Mouse (Mus musculus) kidney, embryonic 15.5 days (tissue): Measurements from ENCODE around the gene Teddm1b. TPM values are rescaled to one million over a fixed set of nuclear protein-coding genes. Genes with fewer than 3 reads are reported as not detected.
A peak's percentile ranks its signal among the peaks of the same experiment; 100 is the strongest.

Experiments
- ATAC-seq: fragments of 200-750 bp; cut with Nextera tagmentation; replicated peaks from 2 replicates; pipeline ENCODE4 v1.8.0; 2017; ENCODE audit warnings: moderate TSS enrichment; ENCODE audit not compliant: low FRiP score
- H3K27ac ChIP-seq: fragments of 300-500 bp; sonication (generic); 2 replicates; pipeline ENCODE4 v1.5.1; 2015; ENCODE audit warnings: mild to moderate bottlenecking, inconsistent platforms
- H3K27me3 ChIP-seq: fragments of 300-500 bp; sonication (generic); 2 replicates; pipeline ENCODE4 v1.6.1; 2015; ENCODE audit warnings: inconsistent platforms
- H3K36me3 ChIP-seq: fragments of 300-500 bp; sonication (generic); 2 replicates; pipeline ENCODE4 v1.6.1; 2015; ENCODE audit warnings: inconsistent platforms
- H3K4me1 ChIP-seq: fragments of 300-500 bp; sonication (generic); 2 replicates; pipeline ENCODE4 v1.6.1; 2015; ENCODE audit warnings: inconsistent platforms
- H3K4me2 ChIP-seq: fragments of 300-500 bp; sonication (generic); 2 replicates; pipeline ENCODE4 v1.6.1; 2015; ENCODE audit warnings: moderate library complexity, mild to moderate bottlenecking, inconsistent platforms
- H3K4me3 ChIP-seq: fragments of 300-500 bp; sonication (generic); replicated peaks from 2 replicates; pipeline ENCODE4 v1.5.1; 2015; ENCODE audit warnings: mild to moderate bottlenecking, inconsistent platforms
- H3K9ac ChIP-seq: fragments of 300-500 bp; sonication (generic); 2 replicates; pipeline ENCODE4 v1.6.1; 2015; ENCODE audit warnings: mild to moderate bottlenecking, inconsistent platforms
- H3K9me3 ChIP-seq: fragments of 300-500 bp; sonication (generic); replicated peaks from 2 replicates; pipeline ENCODE4 v1.6.1; 2016; ENCODE audit warnings: inconsistent platforms
- WGBS: fragments of 180-500 bp; shearing (Covaris S2); methylation state at CpG from one replicate; pipeline ENCODE4 v1.1.7; 2015; ENCODE audit warnings: mixed read lengths; 5-methylcytosine and 5-hydroxymethylcytosine counted together
- polyA plus RNA-seq: library from polyadenylated mRNA; unstranded; fragments of >200 nt; fragmentation: Nextera tagmentation; extraction: Ambion mirVana; gene quantifications from 2 replicates; pipeline ENCODE4 v1.2.1, GENCODE M21; 2015

Teddm1b gene
- polyA plus RNA-seq, 1 experiment from 2014 or later: 0.47 TPM

DNA sequence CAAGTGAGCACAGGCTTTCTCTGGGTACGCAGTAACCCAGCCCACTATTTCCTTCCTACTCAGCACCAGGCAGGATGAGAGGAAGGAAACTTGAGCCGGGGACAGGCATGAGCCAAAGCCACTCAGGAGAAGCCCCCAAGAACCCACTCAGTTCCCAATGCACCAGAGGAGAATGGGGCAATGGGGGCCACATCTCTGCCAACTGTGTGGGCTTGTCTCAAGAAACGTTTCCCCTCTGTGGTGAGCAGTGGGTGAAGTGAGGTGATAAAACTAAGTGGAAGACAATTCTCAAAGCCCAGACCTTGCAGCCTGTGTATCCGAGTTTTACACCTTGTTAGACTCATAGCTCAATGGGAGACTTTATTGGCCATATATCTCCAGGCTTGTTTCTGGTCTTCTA lies 17.3 kb downstream of the Teddm1b start, which contains the start of gene Teddm1a:
Gene Teddm1a, plus strand, starts transcription at position 301 of the 400 bp plus-strand sequence.
- no peak within 1 kb of the TSS for H3K27ac ChIP-seq
- H3K36me3 ChIP-seq: no peaks in the 10 kb centered on the region
- H3K4me2 ChIP-seq: no peak within 1 kb of the TSS
- H3K4me3 ChIP-seq: no peak within 1 kb of the TSS
- H3K4me1 ChIP-seq: peaks cover 5% of the 10 kb centered on the region; the same call in 1 of the 2 replicates
- no peaks in the 10 kb centered on the region for H3K9me3 ChIP-seq
- whole genome bisulfite sequencing: 33% methylated on average over 4 of the region's 4 CpGs
- ATAC-seq: no peak
- H3K9ac ChIP-seq: no peak within 1 kb of the TSS
- 0 out of 2 replicates have a peak, but pooled peaks cover 3% of the 10 kb centered on the region for H3K27me3 ChIP-seq

DNA sequence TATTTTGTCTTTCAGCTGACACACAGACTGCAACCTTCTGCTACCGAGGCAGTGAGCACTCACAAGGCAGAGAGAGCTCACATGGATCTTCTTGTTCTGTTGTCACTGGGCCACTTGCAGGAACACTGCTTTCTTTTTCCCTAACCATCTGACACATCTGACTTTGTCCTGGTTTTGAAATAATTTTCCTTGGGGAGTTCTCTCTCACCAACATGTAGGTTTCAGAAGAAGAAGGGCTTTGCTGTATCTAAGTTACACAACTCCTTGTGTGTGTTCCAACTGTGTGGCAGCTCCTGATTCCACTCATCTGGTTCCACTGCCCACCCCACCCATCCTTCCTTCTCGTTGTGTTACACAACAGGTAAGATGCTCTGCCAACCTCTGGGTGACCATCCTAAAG lies 19.6 kb downstream of the Teddm1b start:
- H3K4me1 ChIP-seq: peaks cover 3% of the 10 kb centered on the region; the same call in 1 of the 2 replicates
- H3K4me2 ChIP-seq: no peak overlapping the region
- no peaks in the 10 kb centered on the region for H3K36me3 ChIP-seq
- H3K27ac ChIP-seq: no peak overlapping the region
- WGBS: 72% methylated on average over 2 of the region's 2 CpGs
- H3K27me3 ChIP-seq: 0 out of 2 replicates have a peak, but pooled peaks cover 3% of the 10 kb centered on the region
- ATAC-seq: no peak
- no peak overlapping the region for H3K4me3 ChIP-seq
- H3K9me3 ChIP-seq: no peaks in the 10 kb centered on the region
- no peak overlapping the region for H3K9ac ChIP-seq

- no peaks in the 10 kb centered on the region for H3K36me3 ChIP-seq
- ATAC-seq: no peak
- no peak overlapping the region for H3K4me3 ChIP-seq
- 59% methylated on average over 8 of the region's 8 CpGs for WGBS
- H3K27me3 ChIP-seq: 0 out of 2 replicates have a peak, but pooled peaks cover 3% of the 10 kb centered on the region
- peaks cover 7% of the 10 kb centered on the region for H3K4me1 ChIP-seq
- no peak overlapping the region for H3K27ac ChIP-seq
- no peak overlapping the region for H3K9ac ChIP-seq
- no peak overlapping the region for H3K4me2 ChIP-seq
- no peaks in the 10 kb centered on the region for H3K9me3 ChIP-seq
Observed at GRCm38 (mm10) chr1:153894201-153894893, 20.2 kb downstream of the Teddm1b start.

GRCm38 (mm10) chr1:153894979-153895378 lies 20.8 kb downstream of the Teddm1b start:
- no peak overlapping the region for H3K4me2 ChIP-seq
- ATAC-seq: no peak
- no peak overlapping the region for H3K9ac ChIP-seq
- H3K27me3 ChIP-seq: 0 out of 2 replicates have a peak, but pooled peaks cover 3% of the 10 kb centered on the region
- H3K9me3 ChIP-seq: no peaks in the 10 kb centered on the region
- 38% methylated on average over 5 of the region's 5 CpGs for WGBS
- no peak overlapping the region for H3K27ac ChIP-seq
- H3K36me3 ChIP-seq: no peaks in the 10 kb centered on the region
- peaks cover 7% of the 10 kb centered on the region for H3K4me1 ChIP-seq
- no peak overlapping the region for H3K4me3 ChIP-seq

GRCm38 (mm10) chr1:153897196-153897595 lies 23.1 kb downstream of the Teddm1b start:
- Histone ChIP-seq H3K4me1 (peaks cover 21% of the 10 kb centered on the region), H3K27me3 (0 out of 2 replicates have a peak, but pooled peaks cover 3% of the 10 kb centered on the region), H3K4me3 (no peak overlapping the region), H3K4me2 (no peak overlapping the region), H3K9me3 (no peaks in the 10 kb centered on the region), H3K9ac (no peak overlapping the region), H3K36me3 (no peaks in the 10 kb centered on the region), H3K27ac (no peak overlapping the region)
- WGBS: 79% methylated on average over 8 of the region's 8 CpGs
- no peak for ATAC-seq

GRCm38 (mm10) chr1:153898989-153899730 lies 25.0 kb downstream of the Teddm1b start:
- peak overlapping the region; percentile 98 for H3K27ac ChIP-seq
- peak overlapping the region; percentile 88 for H3K4me3 ChIP-seq
- 21% methylated on average over 22 of the region's 22 CpGs for WGBS
- H3K4me2 ChIP-seq: peak overlapping the region; percentile 62
- peak; percentile 41 for ATAC-seq
- no peaks in the 10 kb centered on the region for H3K9me3 ChIP-seq
- H3K27me3 ChIP-seq: 0 out of 2 replicates have a peak, but pooled peaks cover 3% of the 10 kb centered on the region
- H3K9ac ChIP-seq: peak overlapping the region; percentile 61
- H3K4me1 ChIP-seq: peaks cover 27% of the 10 kb centered on the region
- peaks cover 15% of the 10 kb centered on the region for H3K36me3 ChIP-seq

DNA sequence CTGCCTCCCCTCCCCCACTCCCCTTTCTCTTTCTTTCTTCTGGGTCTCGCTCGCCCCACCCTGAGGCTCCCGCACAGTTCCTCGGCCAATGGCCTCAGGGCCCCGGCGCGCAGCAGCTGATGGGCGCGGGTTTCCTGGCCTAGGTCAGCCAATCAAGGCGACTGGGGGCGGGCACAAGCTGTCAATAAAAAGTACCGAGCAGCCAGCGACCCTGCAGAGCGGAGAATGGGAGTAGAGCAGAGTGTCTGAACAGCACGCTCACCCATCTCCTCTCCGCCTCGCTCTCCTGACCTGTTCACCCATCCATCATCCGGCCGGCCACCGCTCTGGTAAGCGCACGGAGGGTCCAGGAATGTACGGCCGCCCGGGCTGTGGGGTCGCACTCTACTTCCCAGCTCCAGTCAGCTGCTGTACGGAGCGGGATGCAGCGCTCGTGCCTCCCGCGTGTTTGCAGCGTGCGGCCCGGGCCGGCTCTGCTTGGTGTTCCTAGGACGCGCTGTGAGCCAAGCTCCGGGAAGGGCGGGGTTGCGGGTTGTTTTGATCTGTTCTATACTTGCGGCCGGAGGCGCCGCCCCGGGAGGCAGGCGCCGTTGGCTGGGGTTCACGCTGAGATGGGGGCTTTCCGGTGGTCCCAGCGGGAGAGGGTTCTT lies 25.7 kb downstream of the Teddm1b start, which contains the start of the genes Glul and Teddm2:
Gene Glul, plus strand, starts transcription at position 214 of the 650 bp plus-strand sequence.
Gene Teddm2, minus strand, starts transcription at position 498 of the 650 bp plus-strand sequence.
- WGBS: under 1% methylated on average over 51 of the region's 51 CpGs

GRCm38 (mm10) chr1:153900381-153900780 lies 26.2 kb downstream of the Teddm1b start:
- WGBS: under 1% methylated on average over 36 of the region's 36 CpGs
- Histone ChIP-seq H3K4me2 (peak overlapping the region; percentile 62), H3K27me3 (no peaks in the 10 kb centered on the region), H3K9me3 (no peaks in the 10 kb centered on the region), H3K4me1 (peaks cover 27% of the 10 kb centered on the region), H3K9ac (peak overlapping the region; percentile 88), H3K4me3 (peak overlapping the region; percentile 88), H3K27ac (peak overlapping the region; percentile 98), H3K36me3 (peaks cover 27% of the 10 kb centered on the region)
- peak; percentile 40 for ATAC-seq

More for the DNA sequence above, 25.7 kb downstream of the Teddm1b start, which contains the start of the genes Glul and Teddm2:
- Histone ChIP-seq H3K9me3 (no peaks in the 10 kb centered on the region), H3K4me1 (peaks cover 27% of the 10 kb centered on the region), H3K9ac (peak within 1 kb of the TSS; percentile 88), H3K4me2 (peak within 1 kb of the TSS; percentile 62), H3K27ac (peak within 1 kb of the TSS; percentile 98), H3K27me3 (no peaks in the 10 kb centered on the region), H3K4me3 (peak within 1 kb of the TSS; percentile 88), H3K36me3 (peaks cover 22% of the 10 kb centered on the region)
- peak; percentile 97 for ATAC-seq

GRCm38 (mm10) chr1:153900860-153901730 lies 26.9 kb downstream of the Teddm1b start:
- H3K4me2 ChIP-seq: peak overlapping the region; percentile 62
- ATAC-seq: peak; percentile 7

GRCm38 (mm10) chr1:153903006-153903405 lies 28.9 kb downstream of the Teddm1b start:
- Histone ChIP-seq H3K4me3 (no peak overlapping the region), H3K4me2 (no peak overlapping the region), H3K36me3 (peaks cover 54% of the 10 kb centered on the region), H3K9ac (no peak overlapping the region), H3K4me1 (peaks cover 27% of the 10 kb centered on the region), H3K27me3 (no peaks in the 10 kb centered on the region), H3K27ac (no peak overlapping the region), H3K9me3 (no peaks in the 10 kb centered on the region)
- ATAC-seq: no peak
- WGBS: 96% methylated on average over 13 of the region's 13 CpGs

More at GRCm38 (mm10) chr1:153900860-153901730, 26.9 kb downstream of the Teddm1b start:
- H3K4me3 ChIP-seq: peak overlapping the region; percentile 88
- no peaks in the 10 kb centered on the region for H3K9me3 ChIP-seq
- peaks cover 35% of the 10 kb centered on the region for H3K36me3 ChIP-seq
- no peaks in the 10 kb centered on the region for H3K27me3 ChIP-seq
- peaks cover 27% of the 10 kb centered on the region for H3K4me1 ChIP-seq
- peak overlapping the region; percentile 98 for H3K27ac ChIP-seq
- peak overlapping the region; percentile 88 for H3K9ac ChIP-seq
- 1% methylated on average over 25 of the region's 25 CpGs for WGBS

- Histone ChIP-seq H3K27me3 (no peaks in the 10 kb centered on the region), H3K4me2 (no peak overlapping the region), H3K9ac (no peak overlapping the region), H3K4me1 (peaks cover 21% of the 10 kb centered on the region), H3K36me3 (peaks cover 65% of the 10 kb centered on the region), H3K9me3 (no peaks in the 10 kb centered on the region), H3K27ac (no peak overlapping the region), H3K4me3 (no peak overlapping the region)
- WGBS: 91% methylated on average over 14 of the region's 14 CpGs
- no peak for ATAC-seq
Observed at GRCm38 (mm10) chr1:153904236-153904635, 30.1 kb downstream of the Teddm1b start.
